Mouse (Mus musculus) left cerebral cortex, adult 18-20 months (tissue): ENCODE measurements at regions not wholly inside any gene's neighbourhood (a gene's known extent, or its start where the extent isn't known, plus 50 kb on each side); places are given as distances from the start of the nearest gene placed in this dataset.
A peak's percentile ranks its signal among the peaks of the same experiment; 100 is the strongest.

Experiments
- DNase-seq, 2 experiments: peaks; one replicate each; pipeline ENCODE4 v3.0.0; 2021 to 2022; ENCODE audit warnings: low spot score in 2 of 2, mixed read lengths in 1 of 2

DNA sequence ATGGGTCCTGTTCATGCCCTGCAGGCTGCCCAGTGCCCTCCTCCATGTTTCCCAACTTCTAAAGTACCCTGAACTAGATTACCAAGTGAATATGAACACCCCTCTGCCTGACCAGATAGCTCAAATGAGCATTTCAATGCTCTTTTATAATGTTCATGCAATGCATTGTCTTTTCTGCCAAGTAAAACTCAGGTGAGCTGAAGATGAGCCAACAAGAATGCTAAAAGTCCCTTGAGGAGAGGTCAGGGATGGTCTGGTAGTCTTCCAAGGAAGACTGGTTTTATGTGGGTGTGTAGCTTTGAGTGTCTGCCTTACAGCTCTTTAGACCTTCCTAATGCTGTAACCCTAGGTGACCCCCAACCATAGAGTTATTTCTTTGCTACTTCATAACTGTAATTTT, 58.0 kb upstream of the Abca12 start:
- DNase-seq = no peak

DNA sequence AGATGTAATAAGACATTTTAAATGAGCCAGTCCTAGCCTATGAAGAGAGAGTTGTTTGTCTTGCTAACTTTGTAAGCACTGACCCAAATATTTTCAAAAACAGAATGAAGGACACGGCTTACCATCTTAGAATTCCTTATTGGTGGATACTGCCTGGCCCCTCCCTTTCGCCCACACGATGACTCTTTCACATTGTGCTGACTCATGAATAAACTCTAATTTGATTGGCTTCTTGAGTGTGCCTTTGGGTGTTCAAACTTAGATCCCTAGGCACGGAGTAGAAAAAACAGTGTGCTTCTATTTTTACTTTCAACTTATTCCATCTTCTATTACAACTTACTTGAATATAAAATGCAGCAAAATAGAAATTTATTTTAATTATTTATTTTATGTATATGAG, 68.4 kb upstream of the Abca12 start:
- no peak for DNase-seq

DNA sequence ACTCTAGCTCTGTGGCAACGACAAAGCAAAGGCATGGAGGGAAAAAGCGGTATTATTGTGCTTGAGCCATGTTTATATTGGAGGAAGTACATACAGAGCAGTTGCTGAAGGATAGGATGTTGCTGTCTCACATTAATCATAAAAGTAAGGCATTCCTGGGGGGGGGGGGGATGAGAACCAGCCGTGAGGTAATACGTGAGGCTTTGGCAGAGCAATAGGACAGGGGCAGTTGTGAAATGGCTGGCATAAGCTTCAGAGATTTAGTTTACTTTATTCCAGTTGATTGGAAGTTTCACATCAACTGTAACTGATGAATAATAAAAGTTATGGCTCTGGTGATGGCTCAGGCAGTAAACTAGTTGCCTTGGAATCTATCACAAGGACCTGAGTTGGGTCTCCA, 62.4 kb upstream of the Atic start:
- no peak for DNase-seq

DNA sequence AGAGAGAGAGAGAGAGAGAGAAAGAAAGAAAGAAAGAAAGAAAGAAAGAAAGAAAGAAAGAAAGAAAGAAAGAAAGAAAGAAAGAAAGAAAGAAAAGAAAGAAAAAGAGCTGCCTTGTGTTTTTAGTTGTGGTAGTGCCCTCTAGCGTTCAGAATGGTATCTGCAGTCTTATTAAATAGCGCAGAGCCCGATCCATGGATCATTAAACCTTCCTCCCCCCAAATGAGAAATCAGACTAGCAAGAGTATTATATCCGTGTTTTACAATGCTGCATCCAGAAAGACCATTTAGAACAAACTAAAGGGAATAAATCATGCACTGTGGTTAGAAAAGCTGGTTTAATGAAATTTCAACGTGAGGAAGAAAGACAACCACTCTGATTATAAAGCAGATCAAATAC, 51.1 kb upstream of the Atic start:
- DNase-seq = peak in 1 of 2 experiments; percentile 27

DNA sequence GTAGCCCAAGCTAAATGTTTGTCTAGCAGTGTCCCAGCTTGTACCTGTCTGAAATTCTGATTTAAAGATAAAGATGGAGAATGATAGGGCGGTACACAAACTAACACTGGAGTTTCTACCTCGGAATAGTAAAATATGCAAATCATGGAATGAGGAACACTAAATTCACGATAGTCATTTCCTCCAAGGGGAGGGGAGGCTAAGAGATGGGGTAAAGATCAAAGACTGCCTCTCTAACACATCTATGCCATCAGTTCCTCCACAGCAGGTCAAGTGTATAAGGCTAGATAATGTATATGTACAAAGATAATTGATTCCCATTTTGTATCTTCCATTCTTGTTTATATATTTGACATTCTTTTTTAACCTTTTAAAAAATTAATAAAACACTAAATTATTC, 50.4 kb upstream of the Atic start:
- DNase-seq = no peak
